In genomic region chr3:146337861-146338281, GRCm38 (mm10) we compare ENCODE assay signal across 7 mouse cellular contexts.
DNase-seq lines count a peak whose midpoint lies in the region; ATAC-seq lines count a peak whose summit lies in the region.

No protein-coding gene starts in this region.

- peaks cover 35% of the 10 kb centered on the region for H3K4me1 ChIP-seq in forebrain, embryonic 15.5 days
- H3K4me1 ChIP-seq in limb, embryonic 10.5 days = peaks cover 41% of the 10 kb centered on the region
- peaks cover 19% of the 10 kb centered on the region for H3K4me1 ChIP-seq in neural tube, embryonic 12.5 days

- DNase-seq in left cerebral cortex, postnatal 14 days (ENCODE audit: low spot score in 2 of 2) = peak; percentile 50 to 72
- DNase-seq in left cerebral cortex, adult 9 months (ENCODE audit: low spot score in 2 of 2) = no peak
- peak; percentile 43 for DNase-seq in limb, embryonic 10.5 days (ENCODE audit: low spot score)
- DNase-seq in ovary, postnatal 14 days (ENCODE audit: low spot score) = no peak
- DNase-seq in urinary bladder, postnatal 4 days (ENCODE audit: low spot score in 2 of 2) = no peak

- H3K27ac ChIP-seq in forebrain, embryonic 15.5 days (replicated peaks) = peak overlapping the region; percentile 89
- peak overlapping the region; percentile 16; the same call in 1 of the 2 replicates for H3K27ac ChIP-seq in limb, embryonic 10.5 days
- no peak overlapping the region for H3K27ac ChIP-seq in neural tube, embryonic 12.5 days

- intact Hi-C loops in left cerebral cortex, postnatal 14 days (cut with DNase I) = no loop called here

- H3K36me3 ChIP-seq in forebrain, embryonic 15.5 days = no peaks in the 10 kb centered on the region
- no peaks in the 10 kb centered on the region for H3K36me3 ChIP-seq in limb, embryonic 10.5 days
- no peaks in the 10 kb centered on the region for H3K36me3 ChIP-seq in neural tube, embryonic 12.5 days

- no peaks in the 10 kb centered on the region for H3K9me3 ChIP-seq in forebrain, embryonic 15.5 days
- H3K9me3 ChIP-seq in limb, embryonic 10.5 days (replicated peaks) = no peaks in the 10 kb centered on the region
- H3K9me3 ChIP-seq in neural tube, embryonic 12.5 days = no peaks in the 10 kb centered on the region

- no peaks in the 10 kb centered on the region for H3K27me3 ChIP-seq in forebrain, embryonic 15.5 days
- H3K27me3 ChIP-seq in limb, embryonic 10.5 days (ENCODE audit: low read depth, poor library complexity, severe bottlenecking) = no peaks in the 10 kb centered on the region
- peaks cover 3% of the 10 kb centered on the region; the same call in 1 of the 2 replicates for H3K27me3 ChIP-seq in neural tube, embryonic 12.5 days (replicated peaks)

- peak; percentile 95 for ATAC-seq in forebrain, embryonic 15.5 days (replicated peaks)
- peak; percentile 81 for ATAC-seq in neural tube, embryonic 12.5 days (ENCODE audit: low FRiP score, low read depth)

- H3K9ac ChIP-seq in forebrain, embryonic 15.5 days (replicated peaks) = peak overlapping the region; percentile 41; the same call in 1 of the 2 replicates
- no peak overlapping the region for H3K9ac ChIP-seq in neural tube, embryonic 12.5 days

- WGBS in forebrain, embryonic 15.5 days = under 1% methylated on average over 7 of the region's 7 CpGs
- 16% methylated on average over 7 of the region's 7 CpGs for WGBS in limb, embryonic 10.5 days
- 5% methylated on average over 7 of the region's 7 CpGs for WGBS in neural tube, embryonic 12.5 days

- H3K4me3 ChIP-seq in forebrain, embryonic 15.5 days = peak overlapping the region; percentile 20
- 0 out of 2 replicates have a peak overlapping the region, but pooled peaks have one; percentile 15 for H3K4me3 ChIP-seq in limb, embryonic 10.5 days
- H3K4me3 ChIP-seq in neural tube, embryonic 12.5 days = no peak overlapping the region

- H3K4me2 ChIP-seq in forebrain, embryonic 15.5 days (replicated peaks) = peak overlapping the region; percentile 38
- peak overlapping the region; percentile 49 for H3K4me2 ChIP-seq in neural tube, embryonic 12.5 days (replicated peaks)

Comparison
In these comparisons a context has a peak if more than half of its experiments do, and no peak if none do; other contexts are left out.
1. DNase-seq: peak in left cerebral cortex, postnatal 14 days (2 of 2) and limb, embryonic 10.5 days (single experiment); none in left cerebral cortex, adult 9 months (0 of 2), ovary, postnatal 14 days (single experiment) and urinary bladder, postnatal 4 days (0 of 2).